Mouse (Mus musculus) gastrocnemius, postnatal 25 days (tissue): ENCODE results near the gene Fbxl21. TPM values are rescaled to one million over a fixed set of nuclear protein-coding genes. Genes with fewer than 3 reads are reported as not detected.

ENCODE experiments used
- DNase-seq: peaks from one replicate; pipeline ENCODE4 v3.0.0; 2022
- long read RNA-seq, 2 experiments: library from polyadenylated mRNA; stranded (forward); transcript quantifications; one replicate each; pipeline ENCODE4 v2.0.0; 2021
- total RNA-seq, 2 experiments: library from RNA; stranded (reverse); gene quantifications; 1 replicate in 1 of 2; 2 replicates in 1 of 2; pipeline ENCODE4 v1.2.3; 2021

Gene Fbxl21
- total RNA-seq: under 1 TPM in 1 of 2 experiments, not detected in 1; 0.51 TPM
- long read RNA-seq, experiment 1: 0 reads
- long read RNA-seq, experiment 2: 0 reads

DNA sequence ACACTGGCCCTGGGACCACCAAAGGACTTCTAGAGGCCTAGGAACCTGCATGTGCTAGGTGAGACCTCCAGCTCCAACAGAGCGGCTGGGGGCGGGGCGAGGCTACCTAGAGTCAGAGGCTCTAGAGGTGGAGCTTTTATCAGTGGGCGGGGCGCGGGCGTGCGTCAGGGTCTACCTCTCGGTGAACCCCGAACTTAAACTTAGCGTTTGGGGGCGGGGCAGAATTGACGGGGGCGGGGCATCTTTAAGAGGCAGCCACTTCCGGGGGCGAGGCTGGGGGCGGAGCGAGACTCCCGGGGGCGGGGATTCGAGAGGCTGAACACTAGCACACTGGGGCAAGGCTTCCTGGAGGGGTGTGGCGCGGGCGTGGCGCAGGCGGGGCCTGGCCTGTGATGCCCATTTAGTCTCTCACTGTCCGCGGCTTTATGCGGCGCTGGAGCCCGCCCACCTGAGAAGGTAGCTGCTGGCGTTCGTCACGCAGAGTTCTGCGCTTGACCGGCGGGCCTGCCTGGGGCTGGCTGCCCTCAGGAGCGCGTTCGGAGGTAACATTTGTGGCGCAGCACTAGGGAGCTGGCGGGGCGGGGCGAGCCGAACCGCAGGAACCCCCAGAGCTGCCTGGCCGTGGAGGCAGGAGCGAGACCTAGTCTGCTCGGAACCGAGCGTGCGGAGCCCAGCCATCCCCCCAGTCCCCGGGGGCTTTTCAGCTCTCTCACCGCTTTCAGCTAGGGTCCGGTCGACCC is at the start of gene Fbxl21:
TSS of gene Fbxl21 (plus strand) at position 392 of the 740 bp plus-strand sequence.
- DNase-seq: peak; percentile 90

DNA sequence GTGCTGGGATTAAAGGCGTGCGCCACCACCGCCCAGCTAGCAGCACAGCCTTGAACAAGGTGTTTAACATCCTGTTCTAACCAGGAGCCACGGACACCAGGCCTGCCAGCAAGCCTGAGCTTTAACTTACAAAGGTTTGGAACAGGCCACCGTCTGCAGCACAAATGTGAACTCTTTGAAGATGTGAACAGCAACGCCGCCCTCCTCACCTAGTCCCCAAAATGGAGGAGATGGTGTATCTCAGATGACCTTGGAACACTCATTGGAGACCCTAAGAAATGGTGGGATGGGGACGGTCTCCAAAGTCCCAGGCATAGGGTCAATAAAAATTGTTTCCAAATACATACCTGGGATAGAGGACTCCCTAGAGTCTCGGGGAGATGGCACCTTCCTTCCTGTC is 49.6 kb upstream of the Fbxl21 start:
- DNase-seq: no peak

GRCm38 (mm10) chr13:56475363-56475762 is 46.9 kb upstream of the Fbxl21 start:
- DNase-seq: peak; percentile 26

- no peak for DNase-seq
Observed at GRCm38 (mm10) chr13:56476790-56477189, 45.5 kb upstream of the Fbxl21 start.

DNA sequence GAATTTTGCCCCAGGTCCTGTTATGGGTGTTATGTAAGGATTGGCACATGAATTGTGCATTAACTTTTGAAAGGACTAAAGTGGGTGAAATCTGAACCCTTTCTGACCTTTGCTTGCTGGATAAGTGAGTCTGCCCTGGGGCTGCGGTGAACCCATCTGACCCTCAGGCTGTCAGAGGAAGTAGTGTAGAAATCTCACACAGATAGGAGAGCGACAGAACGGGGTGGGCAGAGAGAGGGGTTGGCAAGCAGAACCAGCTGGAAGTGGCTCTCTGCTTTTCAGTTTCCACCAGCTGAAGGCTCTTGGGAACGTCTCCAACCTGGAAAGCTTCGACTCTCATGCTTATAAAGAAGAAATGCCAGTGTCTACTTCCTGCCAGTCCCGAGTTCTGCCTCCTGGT is 45.0 kb upstream of the Fbxl21 start:
- DNase-seq: peak; percentile 20

DNA sequence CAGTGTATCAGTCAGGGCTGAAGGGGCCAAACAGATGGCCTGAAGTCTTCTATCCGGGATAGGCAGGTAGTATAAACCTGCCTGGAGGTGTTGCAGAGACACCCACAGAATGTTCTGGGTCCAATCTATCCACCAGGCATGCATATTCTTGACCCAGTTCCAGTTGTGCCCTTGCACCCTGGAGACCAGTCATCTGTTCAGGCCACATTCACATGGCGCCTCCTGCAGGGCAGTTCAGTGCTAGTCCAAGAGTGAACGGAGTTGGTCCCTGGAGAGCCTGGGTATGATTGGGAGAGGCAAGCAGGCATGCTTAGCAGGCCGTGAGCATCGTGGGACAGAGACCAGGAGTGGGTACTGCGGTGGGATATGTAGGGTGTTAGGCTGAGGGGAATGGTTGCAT is 44.2 kb upstream of the Fbxl21 start:
- DNase-seq: no peak

- no peak for DNase-seq
Observed at GRCm38 (mm10) chr13:56482146-56482545, 40.1 kb upstream of the Fbxl21 start, which contains the start of gene Il9. TSS of gene Il9 (minus strand) at chr13:56482246.

DNA sequence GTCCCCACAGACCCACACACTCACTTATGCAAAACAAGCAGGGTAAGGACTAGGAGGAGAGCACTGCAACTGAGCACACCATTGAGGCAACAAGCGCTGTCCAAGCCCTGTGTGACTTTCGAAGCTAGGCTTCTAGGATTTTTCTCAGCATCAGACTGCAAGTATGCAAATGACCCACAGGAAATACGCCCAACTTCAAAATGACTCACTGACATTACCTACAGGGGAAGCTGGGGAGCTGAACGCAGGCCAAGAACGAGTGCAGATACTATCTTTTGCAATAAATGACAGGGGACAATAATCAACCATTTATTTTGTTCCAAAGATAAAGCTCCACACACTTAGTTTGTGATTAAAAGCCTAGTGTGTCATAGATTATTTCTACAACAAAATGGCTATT is 34.3 kb upstream of the Fbxl21 start:
- no peak for DNase-seq

GRCm38 (mm10) chr13:56494440-56494839 is 27.8 kb upstream of the Fbxl21 start:
- DNase-seq: no peak

DNA sequence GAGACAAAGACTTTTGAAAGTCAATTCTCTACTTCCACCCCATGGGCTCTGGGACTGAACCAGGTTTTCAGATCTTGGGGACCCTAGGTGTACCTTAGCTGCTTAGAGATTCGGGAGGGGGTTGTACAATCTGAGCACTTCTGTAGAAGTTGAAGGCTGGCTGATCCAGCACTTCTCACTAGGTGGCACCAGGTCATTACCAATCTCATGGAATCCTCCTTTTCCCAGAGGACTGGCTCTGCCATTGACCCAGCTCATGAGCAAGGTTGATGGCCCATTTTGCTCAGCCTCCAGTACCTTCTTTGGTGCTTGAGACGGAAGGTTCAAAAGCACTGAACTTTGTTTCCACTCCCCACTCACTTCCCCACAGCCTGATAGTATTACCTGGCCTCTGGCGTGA is 22.1 kb upstream of the Fbxl21 start:
- DNase-seq: no peak

- no peak for DNase-seq
Observed at GRCm38 (mm10) chr13:56500636-56501035, 21.6 kb upstream of the Fbxl21 start.

DNA sequence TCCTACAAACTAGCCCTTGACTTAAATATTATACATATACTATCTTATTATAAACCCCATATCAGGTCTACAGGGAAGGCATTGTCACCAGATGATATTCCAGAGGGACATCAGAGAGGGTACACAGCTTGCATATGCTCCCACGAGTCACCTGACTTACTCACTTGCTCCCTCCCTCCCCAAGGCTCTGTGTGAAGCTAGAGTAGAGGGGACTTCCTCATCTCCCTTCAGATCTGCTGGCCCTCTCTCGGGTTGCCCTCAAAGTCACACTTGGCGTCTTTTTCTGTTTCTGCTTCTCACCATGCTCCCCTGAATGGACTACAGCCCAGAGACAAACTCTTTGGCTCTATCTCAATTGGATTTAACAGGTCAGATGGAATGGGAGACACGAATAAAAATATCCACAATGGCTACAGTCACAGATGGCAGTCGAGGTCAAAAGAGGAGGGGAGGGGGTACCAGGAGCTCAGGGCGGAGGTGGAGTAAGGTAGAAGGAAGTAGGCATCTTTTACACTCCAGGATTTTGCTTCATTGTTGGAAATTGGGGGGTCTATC is 20.3 kb upstream of the Fbxl21 start:
- no peak for DNase-seq

- DNase-seq: no peak
Observed at GRCm38 (mm10) chr13:56506871-56507496, 15.3 kb upstream of the Fbxl21 start.

GRCm38 (mm10) chr13:56509796-56510195 is 12.5 kb upstream of the Fbxl21 start:
- DNase-seq: no peak

DNA sequence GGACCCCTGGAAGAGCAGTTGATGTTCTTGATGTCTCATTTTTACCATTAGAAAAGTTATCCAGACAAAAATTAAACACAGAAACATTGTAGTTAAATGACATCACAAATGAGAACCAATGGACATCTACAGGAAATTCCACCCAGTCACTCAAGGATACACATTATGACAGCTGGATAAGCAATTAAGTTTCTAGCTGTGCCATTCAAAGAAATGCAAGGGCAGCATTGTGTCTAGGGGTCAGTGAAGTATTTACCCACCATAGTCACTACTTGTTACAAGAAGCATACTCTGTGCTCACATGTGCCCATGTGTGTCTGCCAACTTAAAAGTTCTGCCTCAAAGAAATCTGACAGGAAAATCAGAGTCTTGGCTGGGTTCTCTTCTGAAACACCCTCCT is 8.7 kb upstream of the Fbxl21 start:
- DNase-seq: no peak

GRCm38 (mm10) chr13:56516311-56516710 is 6.0 kb upstream of the Fbxl21 start:
- DNase-seq: no peak

GRCm38 (mm10) chr13:56516816-56517215 is 5.5 kb upstream of the Fbxl21 start:
- no peak for DNase-seq

- DNase-seq: no peak
Observed at GRCm38 (mm10) chr13:56522821-56523167, 522 bp downstream of the Fbxl21 start.

DNA sequence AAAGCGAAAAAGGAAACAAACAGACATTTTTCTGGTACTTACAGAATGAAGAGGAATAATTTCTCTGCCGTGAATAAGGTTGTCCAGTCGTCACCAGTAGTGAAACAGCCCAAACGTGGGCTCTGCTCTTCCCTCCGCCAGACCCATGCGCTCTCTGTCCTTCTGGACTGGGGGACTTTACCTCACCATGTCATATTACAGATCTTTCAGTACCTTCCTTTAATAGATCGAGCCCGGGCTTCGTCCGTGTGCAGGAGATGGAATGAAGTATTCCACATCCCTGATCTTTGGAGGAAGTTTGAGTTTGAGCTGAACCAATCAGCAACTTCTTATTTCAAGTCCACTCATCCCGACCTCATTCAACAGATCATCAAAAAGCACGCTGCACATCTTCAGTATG is 4.6 kb downstream of the Fbxl21 start:
- DNase-seq: no peak

- DNase-seq: no peak
Observed at GRCm38 (mm10) chr13:56527846-56528245, 5.6 kb downstream of the Fbxl21 start.

GRCm38 (mm10) chr13:56528281-56528680 is 6.0 kb downstream of the Fbxl21 start:
- no peak for DNase-seq

- no peak for DNase-seq
Observed at GRCm38 (mm10) chr13:56529031-56529430, 6.8 kb downstream of the Fbxl21 start.

DNA sequence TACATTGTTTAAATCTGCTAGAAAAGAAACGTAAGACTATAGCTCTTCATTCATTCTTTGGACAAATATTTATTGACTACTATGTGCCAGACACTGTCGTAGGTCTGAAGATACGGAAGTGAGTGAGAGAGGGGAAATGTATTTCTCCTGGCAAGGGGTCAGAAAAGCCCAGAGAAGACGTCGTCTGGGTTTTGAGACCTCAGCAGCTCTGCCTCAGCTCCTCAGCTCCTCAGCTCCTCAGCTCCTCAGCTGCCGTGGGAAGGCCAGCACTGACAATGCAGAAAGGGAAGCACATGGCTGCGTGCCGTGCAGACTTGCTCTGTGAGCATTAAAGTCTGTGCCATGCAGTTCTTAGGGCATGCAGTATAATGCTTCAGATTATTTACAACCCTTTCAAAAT is 7.4 kb downstream of the Fbxl21 start:
- DNase-seq: no peak

GRCm38 (mm10) chr13:56534931-56535330 is 12.7 kb downstream of the Fbxl21 start:
- DNase-seq: no peak
